ENCODE assay signal across 7 mouse cellular contexts in the genomic region with DNA sequence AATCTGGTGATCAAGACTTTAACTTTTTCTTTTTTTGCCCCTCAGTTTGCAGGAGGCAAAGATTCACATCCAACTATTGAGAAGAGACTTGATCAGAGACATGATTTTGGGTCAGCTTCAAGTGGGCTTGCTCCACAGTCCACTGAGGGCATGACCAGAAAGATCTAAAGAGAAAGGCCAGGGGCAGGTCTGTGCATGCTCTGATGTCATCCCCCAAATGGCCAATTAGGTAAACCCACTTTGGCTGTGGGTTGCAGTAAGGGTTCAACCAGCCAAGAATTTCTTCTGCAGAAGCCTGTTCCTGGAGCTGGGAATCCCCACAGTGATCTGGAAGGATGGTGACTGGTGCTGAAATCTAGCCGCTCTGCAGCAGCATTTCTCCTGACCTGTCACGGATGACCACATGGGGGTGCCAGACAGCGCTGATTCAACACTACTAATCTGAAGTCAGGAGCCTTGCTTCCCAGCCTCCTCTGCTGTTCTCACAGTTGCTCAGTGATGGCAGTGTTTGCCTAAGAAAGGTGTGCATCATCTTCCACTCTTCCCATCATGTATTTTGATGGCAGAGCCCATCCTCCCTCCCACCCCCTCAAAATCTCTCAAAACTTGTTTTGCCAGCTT. TPM values are rescaled to one million over a fixed set of nuclear protein-coding genes. Genes with fewer than 3 reads are reported as not detected.
DNase-seq lines count a peak whose midpoint lies in the region; ATAC-seq and TF ChIP-seq lines count a peak whose summit lies in the region.

No protein-coding gene starts in this region.

- intact Hi-C loops in gastrocnemius, adult 2 months (cut with DNase I), result loop anchor here (10.0 kb wide), 1 partner anchor 100 kb away; no protein-coding TSS in a partner anchor
- intact Hi-C loops in left cerebral cortex, postnatal 4 days (cut with DNase I), result no loop called here

- no peaks in the 10 kb centered on the region for H3K9me3 ChIP-seq in intestine, embryonic 15.5 days
- H3K9me3 ChIP-seq in midbrain, embryonic 15.5 days, result no peaks in the 10 kb centered on the region

- peak; percentile 78 to 88 for DNase-seq in cerebellum, postnatal 25 days
- DNase-seq in gastrocnemius, adult 2 months, result peak; percentile 70
- DNase-seq in left cerebral cortex, postnatal 4 days, result peak; percentile 78
- DNase-seq in spleen, adult 2 months (ENCODE audit: low read depth in 1 of 2, low spot score in 2 of 2), result peak; percentile 25 to 78

- H3K4me3 ChIP-seq in gastrocnemius, adult 2 months, result no peak overlapping the region
- H3K4me3 ChIP-seq in intestine, embryonic 15.5 days (replicated peaks), result no peak overlapping the region
- no peak overlapping the region for H3K4me3 ChIP-seq in midbrain, embryonic 15.5 days
- no peak overlapping the region for H3K4me3 ChIP-seq in spleen, adult 2 months (ENCODE audit: extremely low read depth, insufficient read depth, insufficient read length)

- no peak overlapping the region for H3K27ac ChIP-seq in gastrocnemius, adult 2 months
- H3K27ac ChIP-seq in intestine, embryonic 15.5 days, result no peak overlapping the region
- no peak overlapping the region for H3K27ac ChIP-seq in midbrain, embryonic 15.5 days
- H3K27ac ChIP-seq in spleen, adult 2 months (ENCODE audit: insufficient read depth, low read length), result no peak overlapping the region

- no peaks in the 10 kb centered on the region for H3K4me1 ChIP-seq in intestine, embryonic 15.5 days (replicated peaks)
- no peaks in the 10 kb centered on the region for H3K4me1 ChIP-seq in midbrain, embryonic 15.5 days
- H3K4me1 ChIP-seq in spleen, adult 2 months (ENCODE audit: control insufficient read depth, insufficient read depth, insufficient read length), result peaks cover 3% of the 10 kb centered on the region; the same call in 1 of the 2 replicates

- TF ChIP-seq CTCF in gastrocnemius, adult 2 months (IDR thresholded peaks at IDR 0.05), result peak; percentile 73
- TF ChIP-seq CTCF in spleen, adult 2 months (IDR thresholded peaks at IDR 0.05; ENCODE audit: extremely low read depth, insufficient read depth, insufficient read length, insufficient replicate concordance), result peak; percentile 74; the same call in 1 of the 2 replicates

- TF ChIP-seq POLR2A in spleen, adult 2 months (IDR thresholded peaks at IDR 0.05; ENCODE audit: low read depth, low read length), result no peak

- H3K27me3 ChIP-seq in intestine, embryonic 15.5 days (replicated peaks), result no peaks in the 10 kb centered on the region
- no peaks in the 10 kb centered on the region for H3K27me3 ChIP-seq in midbrain, embryonic 15.5 days (replicated peaks)
- no peaks in the 10 kb centered on the region for H3K27me3 ChIP-seq in spleen, adult 2 months (ENCODE audit: control insufficient read depth, insufficient read depth, low read length)

- ATAC-seq in activated CD4-positive, CD25-positive, alpha-beta regulatory T cell, adult 4 months, result peak; percentile 52
- peak; percentile 51 for ATAC-seq in intestine, embryonic 15.5 days
- peak; percentile 71 for ATAC-seq in midbrain, embryonic 15.5 days (replicated peaks)

- peaks cover 20% of the 10 kb centered on the region; the same call in 1 of the 2 replicates for H3K36me3 ChIP-seq in intestine, embryonic 15.5 days
- peaks cover 33% of the 10 kb centered on the region for H3K36me3 ChIP-seq in midbrain, embryonic 15.5 days (replicated peaks)
- H3K36me3 ChIP-seq in spleen, adult 2 months (ENCODE audit: control insufficient read depth, insufficient read depth, low read length), result peaks cover 13% of the 10 kb centered on the region

- 11% methylated on average over 3 of the region's 3 CpGs for WGBS in intestine, embryonic 15.5 days
- 7% methylated on average over 3 of the region's 3 CpGs for WGBS in midbrain, embryonic 15.5 days
- 22% methylated on average over 3 of the region's 3 CpGs for WGBS in spleen, adult 2 months

- H3K4me2 ChIP-seq in intestine, embryonic 15.5 days (replicated peaks), result no peak overlapping the region
- no peak overlapping the region for H3K4me2 ChIP-seq in midbrain, embryonic 15.5 days

- H3K9ac ChIP-seq in intestine, embryonic 15.5 days, result no peak overlapping the region
- no peak overlapping the region for H3K9ac ChIP-seq in midbrain, embryonic 15.5 days

RNA-seq across cellular contexts. Expression of gene Papolg, which starts 39.8 kb away (rescaled TPM):
- polyA plus RNA-seq in activated CD4-positive, CD25-positive, alpha-beta regulatory T cell, adult 4 months (2017; shearing (Covaris generic)), result 10 to 100 TPM; 34.0 to 43.1 TPM
- 1 to 10 TPM; 4.7 TPM for total RNA-seq in gastrocnemius, adult 2 months (2021)
- 10.5 and 12.7 TPM in 2 replicates for polyA plus RNA-seq in intestine, embryonic 15.5 days (2015; fragmentation: Nextera tagmentation; extraction: Ambion mirVana)
- 10 to 100 TPM; 23.1 to 24.7 TPM for total RNA-seq in left cerebral cortex, postnatal 4 days (2021)
- polyA plus RNA-seq in midbrain, embryonic 15.5 days (2015; fragmentation: Nextera tagmentation; extraction: Ambion mirVana), result 19.1 and 21.9 TPM in 2 replicates
- polyA plus RNA-seq in spleen, adult 2 months (2012; rRNA removed), result 3.1 and 3.7 TPM in 2 replicates
